Mouse (Mus musculus) left cerebral cortex, adult 2 months (tissue): Measurements from ENCODE around the gene Ttll13. TPM values are rescaled to one million over a fixed set of nuclear protein-coding genes. Genes with fewer than 3 reads are reported as not detected.
A peak's percentile ranks its signal among the peaks of the same experiment; 100 is the strongest.

Experiments used
- DNase-seq, 2 experiments: peaks; one replicate each; pipeline ENCODE4 v3.0.0; 2021 to 2022; ENCODE audit warnings: low spot score in 2 of 2, mixed read lengths in 1 of 2; ENCODE audit errors: extremely low spot score in 1 of 2
- H3K27ac ChIP-seq: fragments of 200-600 bp; 2 replicates; pipeline ENCODE4 v1.8.1; 2022
- H3K4me3 ChIP-seq: fragments of 200-600 bp; 2 replicates; pipeline ENCODE4 v1.8.1; 2022
- CTCF ChIP-seq: fragments of 200-600 bp; IDR thresholded peaks from 2 replicates; pipeline ENCODE4 v1.8.1; 2022; ENCODE audit warnings: antibody characterized with exemption, mild to moderate bottlenecking, moderate library complexity
- intact Hi-C: fragments of 180-260 bp; cut with DNase I; formaldehyde crosslinking; loops from one replicate; pipeline ENCODE4 v1.15.1; 2025
- long read RNA-seq, 2 experiments: library from polyadenylated mRNA; stranded (forward); transcript quantifications; one replicate each; pipeline ENCODE4 v2.0.0; 2021; ENCODE audit warnings: borderline mapping rate in 2 of 2
- total RNA-seq, 2 experiments: library from RNA; stranded (reverse); gene quantifications; 2 replicates each; pipeline ENCODE4 v1.2.3; 2021

Gene Ttll13
- total RNA-seq = 1 to 10 TPM; 2.0 to 2.8 TPM
- long read RNA-seq, experiment 1, partial matches to known transcripts = 0 of 1 reads
- long read RNA-seq, experiment 1, other reads (novel, unspliced or antisense) = 1 of 1 reads
- long read RNA-seq, experiment 2, partial matches to known transcripts = 1 of 2 reads
- long read RNA-seq, experiment 2, other reads (novel, unspliced or antisense) = 1 of 2 reads

GRCm38 (mm10) chr7:80246148-80246721 is at the start of gene Ttll13:
Ttll13 (plus strand) TSS chr7:80246376.
- DNase-seq = peak; percentile 93 to 94
- H3K4me3 ChIP-seq = peak within 1 kb of the TSS; percentile 77
- peak within 1 kb of the TSS; percentile 83 for H3K27ac ChIP-seq
- intact Hi-C loops = no loop called here
- TF ChIP-seq CTCF = peak; percentile 50

DNA sequence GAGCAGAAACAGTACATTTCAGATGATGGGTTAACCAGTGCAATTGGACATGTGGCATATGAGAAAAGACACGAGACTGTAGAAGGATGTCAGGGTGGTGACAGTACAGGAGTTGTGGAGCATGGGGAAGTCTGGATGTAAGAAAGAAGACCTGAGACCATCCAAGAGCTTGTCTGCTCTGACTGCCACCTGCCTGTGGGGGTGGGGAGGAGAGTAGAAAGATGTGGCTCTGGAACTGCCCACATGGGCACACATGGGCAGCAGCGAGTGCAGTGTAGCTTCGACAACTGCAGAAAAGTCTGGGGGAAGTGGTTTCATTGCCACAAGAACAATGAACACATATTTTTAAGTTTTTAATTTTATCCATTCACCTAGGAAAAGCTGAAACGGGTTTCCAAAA is 48.8 kb upstream of the Ttll13 start:
- intact Hi-C loops = loop anchor here (5.0 kb wide), 1 partner anchor 55 kb away; no protein-coding TSS in a partner anchor
- TF ChIP-seq CTCF = no peak; the same call in 1 of the 2 replicates
- Histone ChIP-seq H3K4me3 (peak overlapping the region; percentile 89; the same call in 1 of the 2 replicates), H3K27ac (peak overlapping the region; percentile 90)
- DNase-seq = no peak

DNA sequence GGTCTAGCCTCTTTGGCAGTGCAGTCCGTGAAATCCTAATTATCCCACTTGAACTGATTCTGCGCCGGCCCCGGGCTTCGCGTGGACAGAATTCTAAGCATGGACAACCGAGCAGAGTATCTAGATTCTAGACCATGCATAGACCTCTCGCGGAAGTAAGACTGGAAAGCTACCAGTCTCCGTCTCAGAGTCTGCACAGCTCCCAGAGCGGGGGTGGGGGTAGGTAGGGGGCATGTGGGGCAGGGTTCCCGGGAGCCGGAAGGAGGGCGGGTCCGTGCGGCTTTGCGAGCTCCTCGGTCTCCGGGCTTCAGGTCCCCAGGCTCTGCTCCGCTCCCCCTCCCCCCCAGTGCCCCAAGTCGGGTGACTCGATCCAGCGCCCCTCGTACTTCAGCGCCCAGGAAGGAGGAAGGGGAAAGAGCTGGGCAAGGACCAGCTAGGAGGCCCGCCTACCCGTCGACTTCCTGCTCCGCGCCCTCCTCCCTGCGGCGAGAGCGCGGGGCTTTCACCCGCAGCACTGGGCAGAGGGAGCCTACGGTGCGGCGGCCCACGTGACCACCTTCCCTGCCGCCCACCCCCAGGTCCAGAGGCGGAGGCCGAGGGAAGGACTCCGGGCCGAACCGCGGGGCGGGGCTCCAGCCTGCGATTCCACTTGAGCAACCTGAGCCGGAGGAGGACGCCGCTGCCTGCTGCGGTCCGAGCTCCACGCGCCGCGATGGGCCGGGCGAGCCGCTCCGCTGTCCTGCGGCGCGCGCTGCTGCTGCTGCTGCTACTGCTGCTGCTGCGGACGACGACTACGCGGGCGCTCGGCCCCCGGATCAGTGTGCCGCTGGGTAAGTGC is 48.0 kb upstream of the Ttll13 start:
- intact Hi-C loops = loop anchor here (5.0 kb wide), 1 partner anchor 56 kb away; no protein-coding TSS in a partner anchor
- Histone ChIP-seq H3K4me3 (peak overlapping the region; percentile 89), H3K27ac (peak overlapping the region; percentile 90)
- no peak for TF ChIP-seq CTCF
- peak; percentile 75 to 79 for DNase-seq

GRCm38 (mm10) chr7:80198863-80199262 is 47.3 kb upstream of the Ttll13 start:
- no peak for TF ChIP-seq CTCF
- Histone ChIP-seq H3K4me3 (peak overlapping the region; percentile 89), H3K27ac (peak overlapping the region; percentile 90)
- no peak for DNase-seq
- intact Hi-C loops = loop anchor here (5.0 kb wide), 1 partner anchor 57 kb away; no protein-coding TSS in a partner anchor

DNA sequence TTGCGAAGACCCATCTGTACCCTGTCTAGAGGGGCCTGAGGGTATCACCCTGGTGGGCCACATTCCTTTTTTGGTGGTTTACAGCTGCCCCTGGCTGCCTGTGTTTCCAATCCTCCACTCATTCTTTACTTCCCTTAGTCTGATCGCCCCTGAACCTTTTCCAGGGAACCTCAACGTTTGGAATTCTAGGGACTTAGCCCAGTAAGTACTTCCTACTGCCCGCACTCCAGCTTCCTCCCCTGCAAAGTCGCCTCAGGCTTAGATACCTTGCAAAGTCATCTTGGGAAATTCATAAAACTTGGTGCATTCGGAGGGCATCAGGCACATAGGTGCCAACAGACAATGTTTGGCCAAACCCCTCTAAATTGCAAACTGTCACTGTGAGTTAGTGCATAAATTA is 46.9 kb upstream of the Ttll13 start:
- DNase-seq = no peak
- intact Hi-C loops = loop anchor here (5.0 kb wide), 1 partner anchor 57 kb away; no protein-coding TSS in a partner anchor
- H3K4me3 ChIP-seq = peak overlapping the region; percentile 89
- peak overlapping the region; percentile 90 for H3K27ac ChIP-seq
- TF ChIP-seq CTCF = no peak

DNA sequence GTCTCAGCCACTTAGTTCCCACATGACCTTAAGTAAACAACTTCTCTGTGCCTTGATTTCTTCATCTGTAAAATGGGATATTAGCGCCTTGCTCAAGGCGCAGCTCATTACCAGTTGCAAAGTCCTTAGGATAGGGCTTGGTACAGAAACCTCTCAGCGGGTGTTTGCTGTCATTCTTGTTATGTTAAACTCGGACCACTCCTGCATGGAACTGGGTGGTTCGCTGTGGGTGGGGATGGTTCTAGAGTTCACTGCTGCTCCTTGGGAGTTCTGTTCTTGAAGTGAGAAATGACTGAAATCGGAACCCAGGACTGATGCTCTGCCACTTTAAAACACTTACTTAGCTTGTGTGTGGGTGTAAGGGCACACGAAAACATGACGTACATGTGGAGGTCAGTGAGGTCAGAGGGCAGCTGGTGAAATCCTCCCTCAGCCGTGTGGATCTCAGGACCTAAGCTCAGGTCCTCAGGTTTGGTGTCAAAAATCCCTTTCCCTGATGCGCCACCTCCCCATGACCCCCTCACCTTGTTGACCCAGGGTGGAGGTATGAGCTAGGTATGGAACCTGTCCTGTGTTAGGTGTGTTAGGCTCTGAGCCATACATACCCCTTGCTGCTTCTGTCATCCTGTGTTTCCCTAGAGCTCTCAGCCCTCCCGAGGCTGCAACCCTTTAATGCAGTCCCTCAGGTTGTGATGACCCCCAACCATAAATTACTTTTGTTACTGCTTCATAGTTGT is 46.2 kb upstream of the Ttll13 start:
- no peak for DNase-seq
- intact Hi-C loops = loop anchor here (5.0 kb wide), 1 partner anchor 58 kb away; no protein-coding TSS in a partner anchor
- Histone ChIP-seq H3K4me3 (peak overlapping the region; percentile 89), H3K27ac (0 out of 2 replicates have a peak overlapping the region, but pooled peaks have one; percentile 15)
- no peak for TF ChIP-seq CTCF

DNA sequence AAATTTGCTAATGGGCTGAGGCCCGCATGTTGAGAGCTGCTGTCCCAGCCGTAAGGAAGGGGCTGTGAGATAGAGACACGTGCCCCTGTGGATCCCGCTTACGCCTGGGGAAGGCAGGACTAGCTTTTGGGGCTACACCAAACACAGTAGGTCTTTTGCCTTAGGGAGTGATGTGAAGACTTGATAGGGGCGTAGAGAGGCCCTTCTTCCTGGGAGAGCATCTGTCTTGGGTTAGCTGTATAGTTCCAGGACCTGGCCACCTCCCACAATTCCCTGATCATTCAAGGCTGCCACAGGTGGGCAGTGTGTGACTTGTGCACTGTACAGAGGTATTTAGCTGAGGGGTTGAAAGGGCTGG is 45.6 kb upstream of the Ttll13 start:
- no peak for TF ChIP-seq CTCF
- no peak overlapping the region for H3K4me3 ChIP-seq
- H3K27ac ChIP-seq = no peak overlapping the region
- no peak for DNase-seq
- intact Hi-C loops = no loop called here

GRCm38 (mm10) chr7:80200963-80201539 is 45.1 kb upstream of the Ttll13 start:
- intact Hi-C loops = no loop called here
- DNase-seq = no peak
- Histone ChIP-seq H3K27ac (no peak overlapping the region), H3K4me3 (no peak overlapping the region)
- TF ChIP-seq CTCF = no peak

DNA sequence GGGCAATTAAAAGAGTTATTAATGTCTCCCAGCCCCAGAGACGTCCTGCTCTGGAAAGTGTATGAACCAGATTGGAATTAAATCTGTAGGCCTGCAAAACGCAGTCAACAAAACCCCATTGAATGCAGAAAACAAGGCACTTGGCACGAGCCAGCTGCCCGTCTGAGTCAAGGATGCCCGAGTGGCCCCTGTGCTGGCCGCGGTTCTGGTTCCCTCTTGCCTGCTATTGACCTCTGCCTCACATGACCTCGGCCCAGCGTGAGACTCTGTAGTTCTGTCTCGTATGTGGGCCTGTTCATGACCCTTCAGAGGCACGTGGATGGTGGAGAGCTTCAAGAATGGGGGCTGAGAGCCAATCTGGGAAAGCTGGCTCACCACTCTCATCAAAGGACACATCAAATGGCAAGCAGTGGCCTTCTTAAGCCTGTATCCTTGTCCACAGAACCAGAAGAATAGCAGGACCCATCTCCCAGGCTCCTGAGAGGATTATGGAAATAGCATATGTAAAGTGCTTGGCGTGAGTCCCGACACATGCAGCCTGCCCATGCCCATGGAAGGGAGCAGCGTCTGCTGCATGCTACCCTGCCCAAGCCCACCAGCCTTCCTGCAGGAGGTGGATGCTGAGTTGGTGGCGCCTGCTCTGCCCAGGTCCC is 44.2 kb upstream of the Ttll13 start:
- H3K27ac ChIP-seq = no peak overlapping the region; the same call in 1 of the 2 replicates
- H3K4me3 ChIP-seq = no peak overlapping the region

GRCm38 (mm10) chr7:80202961-80203360 is 43.2 kb upstream of the Ttll13 start:
- intact Hi-C loops = no loop called here
- no peak for TF ChIP-seq CTCF
- no peak for DNase-seq
- Histone ChIP-seq H3K27ac (no peak overlapping the region), H3K4me3 (no peak overlapping the region)

More for the DNA sequence above, 44.2 kb upstream of the Ttll13 start:
- no peak for TF ChIP-seq CTCF
- intact Hi-C loops = no loop called here
- DNase-seq = no peak

DNA sequence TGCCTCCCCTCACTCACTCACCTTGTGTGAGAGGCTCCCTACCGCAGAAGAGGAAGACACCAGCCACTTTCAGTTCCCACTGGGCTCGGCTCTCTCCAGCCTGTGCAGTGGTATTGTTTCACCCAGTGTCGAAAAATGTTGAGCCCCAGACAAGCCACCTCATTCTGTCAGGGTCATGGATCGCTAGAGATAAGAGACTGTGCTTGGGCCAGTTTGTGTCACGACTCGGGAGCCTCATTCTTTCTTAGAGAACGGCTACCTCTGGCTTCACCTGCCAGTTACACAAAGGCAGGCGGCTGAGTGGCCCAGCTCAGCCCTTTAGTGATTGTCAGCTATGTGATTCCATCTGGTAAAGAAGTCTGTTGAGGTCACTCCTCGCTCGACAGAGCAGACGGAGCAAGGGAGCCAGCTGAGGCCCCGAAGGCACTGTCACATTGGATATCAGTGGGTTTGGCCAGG is 42.5 kb upstream of the Ttll13 start:
- intact Hi-C loops = no loop called here
- no peak for DNase-seq
- TF ChIP-seq CTCF = no peak
- H3K27ac ChIP-seq = no peak overlapping the region
- H3K4me3 ChIP-seq = no peak overlapping the region
